Mouse (Mus musculus) heart, embryonic 13.5 days (tissue): Measurements from ENCODE around the gene Rhbdd2. TPM values are rescaled to one million over a fixed set of nuclear protein-coding genes. Genes with fewer than 3 reads are reported as not detected.
A peak's percentile ranks its signal among the peaks of the same experiment; 100 is the strongest.

ENCODE experiments used
- ATAC-seq: fragments of 200-750 bp; cut with Nextera tagmentation; 2 replicates; pipeline ENCODE4 v1.8.0; 2017; ENCODE audit warnings: moderate TSS enrichment; ENCODE audit not compliant: insufficient number of reproducible peaks, low FRiP score, low TSS enrichment; ENCODE audit errors: extremely low read depth
- H3K27ac ChIP-seq: fragments of 300-500 bp; sonication (generic); replicated peaks from 2 replicates; pipeline ENCODE4 v1.5.1; 2015; ENCODE audit warnings: moderate library complexity, mild to moderate bottlenecking, inconsistent platforms
- H3K27me3 ChIP-seq: fragments of 300-500 bp; sonication (generic); replicated peaks from 2 replicates; pipeline ENCODE4 v1.6.1; 2015; ENCODE audit warnings: mild to moderate bottlenecking, inconsistent platforms
- H3K36me3 ChIP-seq: fragments of 300-500 bp; sonication (generic); 2 replicates; pipeline ENCODE4 v1.6.1; 2015; ENCODE audit warnings: mild to moderate bottlenecking, inconsistent platforms
- H3K4me1 ChIP-seq: fragments of 300-500 bp; sonication (generic); 2 replicates; pipeline ENCODE4 v1.6.1; 2015; ENCODE audit warnings: inconsistent platforms
- H3K4me2 ChIP-seq: fragments of 300-500 bp; sonication (generic); 2 replicates; pipeline ENCODE4 v1.6.1; 2015; ENCODE audit warnings: inconsistent platforms, mild to moderate bottlenecking, moderate library complexity
- H3K4me3 ChIP-seq: fragments of 300-500 bp; sonication (generic); 2 replicates; pipeline ENCODE4 v1.5.1; 2015; ENCODE audit warnings: moderate library complexity, mild to moderate bottlenecking, inconsistent platforms
- H3K9ac ChIP-seq: fragments of 300-500 bp; sonication (generic); 2 replicates; pipeline ENCODE4 v1.6.1; 2015; ENCODE audit warnings: inconsistent platforms, mild to moderate bottlenecking, moderate library complexity
- H3K9me3 ChIP-seq: fragments of 300-500 bp; sonication (generic); 2 replicates; pipeline ENCODE4 v1.6.1; 2016; ENCODE audit warnings: inconsistent platforms
- WGBS: fragments of 180-500 bp; shearing (Covaris S2); methylation state at CpG from one replicate; pipeline ENCODE4 v1.1.7; 2015; ENCODE audit warnings: mixed read lengths; 5-methylcytosine and 5-hydroxymethylcytosine counted together
- polyA plus RNA-seq: library from polyadenylated mRNA; unstranded; fragments of >200 nt; fragmentation: Nextera tagmentation; extraction: Ambion mirVana; gene quantifications from 2 replicates; pipeline ENCODE4 v1.2.1, GENCODE M21; 2015

Rhbdd2 gene
- polyA plus RNA-seq, 1 experiment from 2014 or later: 32.4 TPM

GRCm38 (mm10) chr5:135666890-135667289 lies 34.5 kb downstream of the Rhbdd2 start:
- Histone ChIP-seq H3K4me2 (no peak overlapping the region), H3K4me1 (no peaks in the 10 kb centered on the region), H3K36me3 (no peaks in the 10 kb centered on the region), H3K9ac (no peak overlapping the region), H3K27ac (no peak overlapping the region), H3K9me3 (peaks cover 7% of the 10 kb centered on the region), H3K4me3 (no peak overlapping the region), H3K27me3 (no peaks in the 10 kb centered on the region)
- WGBS: 84% methylated on average over 5 of the region's 5 CpGs
- ATAC-seq: no peak

GRCm38 (mm10) chr5:135668071-135668470 lies 35.7 kb downstream of the Rhbdd2 start:
- Histone ChIP-seq H3K4me3 (no peak overlapping the region), H3K9me3 (peaks cover 7% of the 10 kb centered on the region), H3K27ac (no peak overlapping the region), H3K9ac (no peak overlapping the region), H3K4me2 (no peak overlapping the region), H3K4me1 (no peaks in the 10 kb centered on the region), H3K36me3 (no peaks in the 10 kb centered on the region), H3K27me3 (no peaks in the 10 kb centered on the region)
- WGBS: 75% methylated on average over 7 of the region's 7 CpGs
- ATAC-seq: no peak

GRCm38 (mm10) chr5:135669741-135670275 lies 37.4 kb downstream of the Rhbdd2 start, which contains the start of gene Por:
TSS of gene Por (plus strand) at chr5:135670033.
- Histone ChIP-seq H3K9ac (no peak within 1 kb of the TSS), H3K4me2 (no peak within 1 kb of the TSS), H3K36me3 (no peaks in the 10 kb centered on the region), H3K27ac (no peak within 1 kb of the TSS), H3K27me3 (0 out of 2 replicates have a peak, but pooled peaks cover 3% of the 10 kb centered on the region), H3K4me3 (no peak within 1 kb of the TSS), H3K9me3 (peaks cover 7% of the 10 kb centered on the region), H3K4me1 (peaks cover 1% of the 10 kb centered on the region)
- WGBS: 22% methylated on average over 9 of the region's 9 CpGs
- no peak for ATAC-seq

GRCm38 (mm10) chr5:135670881-135671280 lies 38.5 kb downstream of the Rhbdd2 start:
- no peak overlapping the region for H3K4me3 ChIP-seq
- no peak for ATAC-seq
- 69% methylated on average over 2 of the region's 2 CpGs for WGBS

GRCm38 (mm10) chr5:135672509-135672908 lies 40.1 kb downstream of the Rhbdd2 start:
- Histone ChIP-seq H3K27ac (no peak overlapping the region), H3K9ac (no peak overlapping the region), H3K9me3 (no peaks in the 10 kb centered on the region), H3K36me3 (no peaks in the 10 kb centered on the region), H3K27me3 (peaks cover 14% of the 10 kb centered on the region), H3K4me2 (no peak overlapping the region), H3K4me3 (no peak overlapping the region), H3K4me1 (peaks cover 7% of the 10 kb centered on the region)
- ATAC-seq: no peak
- 60% methylated on average over 4 of the region's 4 CpGs for WGBS

More at GRCm38 (mm10) chr5:135670881-135671280, 38.5 kb downstream of the Rhbdd2 start:
- Histone ChIP-seq H3K4me2 (no peak overlapping the region), H3K9ac (no peak overlapping the region), H3K27me3 (peaks cover 11% of the 10 kb centered on the region), H3K27ac (no peak overlapping the region), H3K4me1 (peaks cover 7% of the 10 kb centered on the region), H3K9me3 (peaks cover 2% of the 10 kb centered on the region), H3K36me3 (no peaks in the 10 kb centered on the region)

- Histone ChIP-seq H3K36me3 (no peaks in the 10 kb centered on the region), H3K9ac (no peak overlapping the region), H3K4me2 (no peak overlapping the region), H3K27ac (no peak overlapping the region), H3K4me1 (peaks cover 7% of the 10 kb centered on the region), H3K4me3 (no peak overlapping the region), H3K27me3 (peaks cover 14% of the 10 kb centered on the region), H3K9me3 (no peaks in the 10 kb centered on the region)
- ATAC-seq: no peak
- 44% methylated on average over 5 of the region's 5 CpGs for WGBS
These were observed 40.6 kb downstream of the Rhbdd2 start for GRCm38 (mm10) chr5:135672980-135673379.

GRCm38 (mm10) chr5:135674349-135674775 lies 41.9 kb downstream of the Rhbdd2 start:
- no peak overlapping the region for H3K27ac ChIP-seq
- H3K9me3 ChIP-seq: no peaks in the 10 kb centered on the region
- H3K27me3 ChIP-seq: peaks cover 14% of the 10 kb centered on the region
- 39% methylated on average over 3 of the region's 3 CpGs for WGBS
- no peaks in the 10 kb centered on the region for H3K36me3 ChIP-seq
- no peak overlapping the region for H3K9ac ChIP-seq
- no peak for ATAC-seq
- peaks cover 7% of the 10 kb centered on the region for H3K4me1 ChIP-seq
- no peak overlapping the region for H3K4me3 ChIP-seq
- no peak overlapping the region for H3K4me2 ChIP-seq

GRCm38 (mm10) chr5:135674821-135675220 lies 42.4 kb downstream of the Rhbdd2 start:
- H3K4me2 ChIP-seq: peak overlapping the region; percentile 51
- H3K36me3 ChIP-seq: no peaks in the 10 kb centered on the region
- H3K4me1 ChIP-seq: peaks cover 7% of the 10 kb centered on the region
- no peaks in the 10 kb centered on the region for H3K9me3 ChIP-seq
- 2% methylated on average over 11 of the region's 11 CpGs for WGBS
- H3K4me3 ChIP-seq: no peak overlapping the region
- ATAC-seq: no peak
- H3K9ac ChIP-seq: no peak overlapping the region
- H3K27ac ChIP-seq: no peak overlapping the region
- peaks cover 14% of the 10 kb centered on the region for H3K27me3 ChIP-seq

GRCm38 (mm10) chr5:135676696-135677095 lies 44.3 kb downstream of the Rhbdd2 start:
- WGBS: 68% methylated on average over 3 of the region's 3 CpGs
- Histone ChIP-seq H3K36me3 (no peaks in the 10 kb centered on the region), H3K9me3 (no peaks in the 10 kb centered on the region), H3K4me1 (peaks cover 7% of the 10 kb centered on the region), H3K27ac (no peak overlapping the region), H3K4me2 (no peak overlapping the region), H3K9ac (no peak overlapping the region), H3K4me3 (no peak overlapping the region), H3K27me3 (peaks cover 14% of the 10 kb centered on the region)
- ATAC-seq: no peak

- H3K27me3 ChIP-seq: peaks cover 14% of the 10 kb centered on the region
- H3K27ac ChIP-seq: no peak overlapping the region
- H3K4me1 ChIP-seq: peaks cover 7% of the 10 kb centered on the region
- ATAC-seq: no peak
- no peak overlapping the region for H3K4me3 ChIP-seq
- H3K4me2 ChIP-seq: no peak overlapping the region
- 50% methylated on average over 2 of the region's 2 CpGs for WGBS
- no peak overlapping the region for H3K9ac ChIP-seq
- no peaks in the 10 kb centered on the region for H3K36me3 ChIP-seq
- no peaks in the 10 kb centered on the region for H3K9me3 ChIP-seq
These were observed 44.8 kb downstream of the Rhbdd2 start for GRCm38 (mm10) chr5:135677251-135677650.

GRCm38 (mm10) chr5:135678481-135678880 lies 46.1 kb downstream of the Rhbdd2 start:
- H3K4me2 ChIP-seq: no peak overlapping the region
- 79% methylated on average over 6 of the region's 6 CpGs for WGBS
- no peak for ATAC-seq

GRCm38 (mm10) chr5:135680967-135681545 lies 48.6 kb downstream of the Rhbdd2 start:
- ATAC-seq: no peak
- 70% methylated on average over 6 of the region's 6 CpGs for WGBS
- Histone ChIP-seq H3K4me1 (no peaks in the 10 kb centered on the region), H3K36me3 (no peaks in the 10 kb centered on the region), H3K9me3 (no peaks in the 10 kb centered on the region), H3K9ac (no peak overlapping the region), H3K27me3 (peaks cover 2% of the 10 kb centered on the region), H3K4me2 (no peak overlapping the region), H3K27ac (no peak overlapping the region), H3K4me3 (no peak overlapping the region)

More at GRCm38 (mm10) chr5:135678481-135678880, 46.1 kb downstream of the Rhbdd2 start:
- Histone ChIP-seq H3K9ac (no peak overlapping the region), H3K4me3 (no peak overlapping the region), H3K27me3 (peaks cover 14% of the 10 kb centered on the region), H3K9me3 (no peaks in the 10 kb centered on the region), H3K36me3 (no peaks in the 10 kb centered on the region), H3K4me1 (peaks cover 7% of the 10 kb centered on the region), H3K27ac (no peak overlapping the region)
